Mouse (Mus musculus): ENCODE data around the gene Tbx15. TPM values are rescaled to one million over a fixed set of nuclear protein-coding genes. Genes with fewer than 3 reads are reported as not detected.

Gene Tbx15
- polyA plus RNA-seq, 1 experiment from 2014 or later, result not detected

- 2% methylated on average over 28 of the region's 28 CpGs for WGBS
- H3K9me3 ChIP-seq (replicated peaks; ENCODE audit: low read length), result no peaks in the 10 kb centered on the region
Measured at GRCm38 (mm10) chr3:99247996-99248801, 8.0 kb downstream of the Tbx15 start.

GRCm38 (mm10) chr3:99248831-99249550 is 8.8 kb downstream of the Tbx15 start:
- Histone ChIP-seq H3K27ac (no peak overlapping the region), H3K9me3 (replicated peaks; ENCODE audit: low read length) (no peaks in the 10 kb centered on the region), H3K4me1 (replicated peaks; ENCODE audit: insufficient read depth, low read length) (peaks cover 6% of the 10 kb centered on the region), H3K27me3 (ENCODE audit: insufficient read depth, low read length) (peaks cover 86% of the 10 kb centered on the region), H3K4me3 (replicated peaks; ENCODE audit: low read depth, low read length) (no peak overlapping the region), H3K4me2 (ENCODE audit: low read length) (no peak overlapping the region), H3K36me3 (ENCODE audit: insufficient read depth, low read length) (no peaks in the 10 kb centered on the region), H3K9ac (ENCODE audit: low read depth, low read length) (no peak overlapping the region)
- TF ChIP-seq CTCF (IDR thresholded peaks at IDR 0.05; ENCODE audit: low read depth), result no peak
- DNase-seq (ENCODE audit: low spot score) (no peak), ATAC-seq (replicated peaks; ENCODE audit: low FRiP score, low read depth) (no peak)
- WGBS, result 1% methylated on average over 25 of the region's 25 CpGs

More at GRCm38 (mm10) chr3:99247996-99248801, 8.0 kb downstream of the Tbx15 start:
- no peak overlapping the region for H3K9ac ChIP-seq (ENCODE audit: low read depth, low read length)
- ATAC-seq (replicated peaks; ENCODE audit: low FRiP score, low read depth) (no peak), DNase-seq (ENCODE audit: low spot score) (no peak)
- H3K27me3 ChIP-seq (ENCODE audit: insufficient read depth, low read length), result peaks cover 85% of the 10 kb centered on the region
- no peak overlapping the region for H3K27ac ChIP-seq
- H3K4me1 ChIP-seq (replicated peaks; ENCODE audit: insufficient read depth, low read length), result no peaks in the 10 kb centered on the region
- no peak overlapping the region for H3K4me3 ChIP-seq (replicated peaks; ENCODE audit: low read depth, low read length)
- no peak overlapping the region for H3K4me2 ChIP-seq (ENCODE audit: low read length)
- H3K36me3 ChIP-seq (ENCODE audit: insufficient read depth, low read length), result no peaks in the 10 kb centered on the region
- no peak for TF ChIP-seq CTCF (IDR thresholded peaks at IDR 0.05; ENCODE audit: low read depth)

- Histone ChIP-seq H3K27me3 (ENCODE audit: insufficient read depth, low read length) (peaks cover 81% of the 10 kb centered on the region), H3K27ac (no peak overlapping the region), H3K4me3 (replicated peaks; ENCODE audit: low read depth, low read length) (no peak overlapping the region), H3K4me1 (replicated peaks; ENCODE audit: insufficient read depth, low read length) (peaks cover 6% of the 10 kb centered on the region), H3K36me3 (ENCODE audit: insufficient read depth, low read length) (no peaks in the 10 kb centered on the region), H3K9me3 (replicated peaks; ENCODE audit: low read length) (no peaks in the 10 kb centered on the region), H3K9ac (ENCODE audit: low read depth, low read length) (no peak overlapping the region), H3K4me2 (ENCODE audit: low read length) (no peak overlapping the region)
- 4% methylated on average over 11 of the region's 11 CpGs for WGBS
- DNase-seq (ENCODE audit: low spot score) (no peak), ATAC-seq (replicated peaks; ENCODE audit: low FRiP score, low read depth) (no peak)
- TF ChIP-seq CTCF (IDR thresholded peaks at IDR 0.05; ENCODE audit: low read depth), result no peak
Measured at GRCm38 (mm10) chr3:99249551-99249870, 9.3 kb downstream of the Tbx15 start.

- DNase-seq (ENCODE audit: low spot score) (no peak), ATAC-seq (replicated peaks; ENCODE audit: low FRiP score, low read depth) (no peak)
- H3K4me3 ChIP-seq (replicated peaks; ENCODE audit: low read depth, low read length), result no peak overlapping the region
- peak; percentile 33 for TF ChIP-seq CTCF (IDR thresholded peaks at IDR 0.05; ENCODE audit: low read depth)
- H3K9me3 ChIP-seq (replicated peaks; ENCODE audit: low read length), result no peaks in the 10 kb centered on the region
- no peak overlapping the region for H3K9ac ChIP-seq (ENCODE audit: low read depth, low read length)
- no peaks in the 10 kb centered on the region for H3K36me3 ChIP-seq (ENCODE audit: insufficient read depth, low read length)
- H3K27ac ChIP-seq, result no peak overlapping the region
- peaks cover 81% of the 10 kb centered on the region for H3K27me3 ChIP-seq (ENCODE audit: insufficient read depth, low read length)
- peaks cover 6% of the 10 kb centered on the region for H3K4me1 ChIP-seq (replicated peaks; ENCODE audit: insufficient read depth, low read length)
- no peak overlapping the region for H3K4me2 ChIP-seq (ENCODE audit: low read length)
- WGBS, result 1% methylated on average over 6 of the region's 6 CpGs
Measured at GRCm38 (mm10) chr3:99249906-99250305, 9.7 kb downstream of the Tbx15 start.

- H3K27me3 ChIP-seq (ENCODE audit: insufficient read depth, low read length), result peaks cover 84% of the 10 kb centered on the region
- WGBS, result 12% methylated on average over 6 of the region's 6 CpGs
- no peak for DNase-seq (ENCODE audit: low spot score)
Measured at GRCm38 (mm10) chr3:99251271-99252165, 11.3 kb downstream of the Tbx15 start.

More at GRCm38 (mm10) chr3:99251271-99252165, 11.3 kb downstream of the Tbx15 start:
- no peak overlapping the region for H3K27ac ChIP-seq
- H3K9me3 ChIP-seq (replicated peaks; ENCODE audit: low read length), result no peaks in the 10 kb centered on the region
- H3K36me3 ChIP-seq (ENCODE audit: insufficient read depth, low read length), result no peaks in the 10 kb centered on the region
- no peak overlapping the region for H3K9ac ChIP-seq (ENCODE audit: low read depth, low read length)
- H3K4me1 ChIP-seq (replicated peaks; ENCODE audit: insufficient read depth, low read length), result peaks cover 6% of the 10 kb centered on the region
- no peak for TF ChIP-seq CTCF (IDR thresholded peaks at IDR 0.05; ENCODE audit: low read depth)
- no peak overlapping the region for H3K4me3 ChIP-seq (replicated peaks; ENCODE audit: low read depth, low read length)
- no peak for ATAC-seq (replicated peaks; ENCODE audit: low FRiP score, low read depth)
- no peak overlapping the region for H3K4me2 ChIP-seq (ENCODE audit: low read length)

Data from kidney, postnatal 0 days (tissue).